Mouse (Mus musculus) thymus, adult 2 months (tissue): Measurements from ENCODE around the gene Nedd1.

Experiments used
- CTCF ChIP-seq: fragments of 200-500 bp; IDR thresholded peaks from 2 replicates; pipeline ENCODE4 v1.5.1; 2012; ENCODE audit warnings: mild to moderate bottlenecking, control low read depth, low read length, moderate library complexity, borderline replicate concordance; ENCODE audit not compliant: control insufficient read depth, poor library complexity, insufficient read depth; ENCODE audit errors: extremely low read depth
- POLR2A ChIP-seq: fragments of 200-500 bp; IDR thresholded peaks from 2 replicates; pipeline ENCODE4 v1.6.1; 2012; ENCODE audit warnings: mild to moderate bottlenecking, low read length, control low read depth, moderate library complexity; ENCODE audit not compliant: control insufficient read depth, poor library complexity, insufficient read depth; ENCODE audit errors: extremely low read depth

DNA sequence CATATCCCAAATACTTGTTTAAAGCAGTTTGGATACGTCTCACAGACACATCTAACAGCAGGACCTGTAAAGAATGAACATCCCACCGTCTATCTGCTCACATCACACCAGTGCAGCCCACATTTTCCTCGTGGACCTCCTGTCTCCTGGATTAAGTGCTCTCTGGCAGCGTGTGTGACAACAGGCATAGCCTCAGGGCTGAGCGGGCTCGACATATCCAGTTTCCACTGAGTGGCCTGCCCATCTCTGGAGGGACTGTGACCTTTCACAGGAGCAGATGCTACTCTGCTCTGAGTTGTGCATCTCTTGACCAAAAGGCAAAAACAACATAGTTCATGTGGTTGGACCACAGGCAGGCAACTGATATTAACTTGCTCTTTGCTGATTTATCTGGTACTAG lies 23.2 kb downstream of the Nedd1 start:
- TF ChIP-seq CTCF (no peak), POLR2A (no peak)
